Mouse (Mus musculus) hindbrain, embryonic 15.5 days (tissue): Measurements from ENCODE around the gene Gna12. TPM values are rescaled to one million over a fixed set of nuclear protein-coding genes. Genes with fewer than 3 reads are reported as not detected.

ENCODE experiments used
- ATAC-seq: fragments of 200-750 bp; cut with Nextera tagmentation; 2 replicates; pipeline ENCODE4 v1.8.0; 2017; ENCODE audit warnings: low read depth, moderate number of reproducible peaks, moderate TSS enrichment; ENCODE audit not compliant: low FRiP score
- H3K27ac ChIP-seq: fragments of 300-500 bp; sonication (generic); replicated peaks from 2 replicates; pipeline ENCODE4 v1.5.1; 2015; ENCODE audit warnings: mild to moderate bottlenecking, inconsistent platforms
- H3K27me3 ChIP-seq: fragments of 300-500 bp; sonication (generic); 2 replicates; pipeline ENCODE4 v1.6.1; 2015; ENCODE audit warnings: control low read depth, inconsistent platforms
- H3K36me3 ChIP-seq: fragments of 300-500 bp; sonication (generic); 2 replicates; pipeline ENCODE4 v1.6.1; 2015; ENCODE audit warnings: control low read depth, inconsistent platforms
- H3K4me1 ChIP-seq: fragments of 300-500 bp; sonication (generic); replicated peaks from 2 replicates; pipeline ENCODE4 v1.6.1; 2015; ENCODE audit warnings: control low read depth, inconsistent platforms
- H3K4me2 ChIP-seq: fragments of 300-500 bp; sonication (generic); 2 replicates; pipeline ENCODE4 v1.6.1; 2015; ENCODE audit warnings: moderate library complexity, mild to moderate bottlenecking, inconsistent platforms
- H3K4me3 ChIP-seq: fragments of 300-500 bp; sonication (generic); 2 replicates; pipeline ENCODE4 v1.5.1; 2015; ENCODE audit warnings: mild to moderate bottlenecking, inconsistent platforms
- H3K9ac ChIP-seq: fragments of 300-500 bp; sonication (generic); 2 replicates; pipeline ENCODE4 v1.6.1; 2015; ENCODE audit warnings: inconsistent platforms
- H3K9me3 ChIP-seq: fragments of 300-500 bp; sonication (generic); 2 replicates; pipeline ENCODE4 v1.6.1; 2016; ENCODE audit warnings: control low read depth, inconsistent platforms
- WGBS: fragments of 180-500 bp; shearing (Covaris S2); methylation state at CpG from one replicate; pipeline ENCODE4 v1.1.7; 2015; 5-methylcytosine and 5-hydroxymethylcytosine counted together
- polyA plus RNA-seq: library from polyadenylated mRNA; unstranded; fragments of >200 nt; fragmentation: Nextera tagmentation; extraction: Ambion mirVana; gene quantifications from 2 replicates; pipeline ENCODE4 v1.2.1, GENCODE M21; 2015

Gna12 gene
- polyA plus RNA-seq, 1 experiment from 2014 or later = 70.0 TPM

DNA sequence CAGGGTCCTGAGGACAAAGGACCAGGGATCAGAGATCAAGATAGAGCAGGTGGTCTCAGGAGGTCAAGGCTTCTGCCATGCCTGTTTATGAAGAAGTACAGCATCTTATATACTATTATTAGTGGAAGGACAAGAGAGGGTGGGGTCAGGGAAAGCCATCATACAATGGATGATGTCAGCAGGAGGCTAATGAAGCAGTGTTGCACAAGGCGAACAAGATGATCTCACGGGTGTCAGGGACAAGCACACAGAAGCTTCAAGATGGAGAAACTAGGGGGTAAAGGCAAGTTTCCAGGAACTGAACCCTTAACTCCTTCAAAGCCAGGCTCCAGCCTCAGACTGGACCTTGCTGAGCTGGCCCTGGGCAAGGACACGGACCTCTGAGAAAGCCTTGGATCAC, 108.1 kb downstream of the Gna12 start:
- no peak for ATAC-seq
- H3K9ac ChIP-seq = no peak overlapping the region
- H3K36me3 ChIP-seq = peaks cover 25% of the 10 kb centered on the region
- H3K27ac ChIP-seq = no peak overlapping the region
- H3K9me3 ChIP-seq = no peaks in the 10 kb centered on the region
- no peak overlapping the region for H3K4me2 ChIP-seq
- peaks cover 22% of the 10 kb centered on the region for H3K4me1 ChIP-seq
- no peaks in the 10 kb centered on the region for H3K27me3 ChIP-seq
- H3K4me3 ChIP-seq = no peak overlapping the region
- 79% methylated on average over 3 of the region's 3 CpGs for WGBS

DNA sequence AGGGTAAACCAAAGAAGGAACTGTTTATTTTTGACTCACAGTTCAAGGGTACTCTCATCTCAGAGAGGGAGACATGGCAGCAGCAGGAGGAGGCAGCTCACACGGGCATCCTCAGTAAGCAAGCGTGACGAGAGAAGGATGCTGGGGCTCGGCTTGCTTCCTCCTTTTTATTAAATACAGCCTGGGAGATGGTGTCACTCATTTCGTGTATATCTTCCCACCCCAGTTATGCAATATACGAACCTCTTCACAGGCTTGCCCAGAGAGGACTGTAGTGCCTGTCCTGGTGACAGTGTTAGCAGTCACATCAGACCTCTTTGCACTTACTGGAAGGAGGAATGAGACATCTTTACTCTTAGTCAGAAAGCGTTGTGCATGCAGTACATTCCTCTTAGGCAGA, 109.5 kb downstream of the Gna12 start:
- Histone ChIP-seq H3K36me3 (peaks cover 35% of the 10 kb centered on the region), H3K4me2 (no peak overlapping the region)
- ATAC-seq = no peak

DNA sequence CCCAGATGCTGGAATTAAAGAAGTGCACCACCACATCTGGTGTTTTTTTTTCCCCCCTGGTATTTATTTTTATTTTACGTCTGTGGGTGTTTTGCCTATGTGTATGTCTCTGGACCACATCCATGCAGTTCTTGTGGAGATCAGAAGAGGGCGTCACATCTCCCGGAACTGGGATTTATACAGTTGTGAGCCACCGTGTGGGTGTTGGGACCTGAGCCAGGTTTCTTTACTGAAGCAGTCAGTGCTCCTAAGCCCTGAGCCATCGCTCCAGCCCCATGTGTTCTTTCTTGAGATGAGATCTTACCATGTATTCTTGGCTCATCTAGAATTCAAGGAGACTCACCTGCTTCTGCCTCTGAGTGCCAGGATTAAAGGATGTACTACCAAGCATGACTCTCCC, 119.2 kb downstream of the Gna12 start:
- no peaks in the 10 kb centered on the region for H3K27me3 ChIP-seq
- H3K9me3 ChIP-seq = no peaks in the 10 kb centered on the region
- 84% methylated on average over 5 of the region's 5 CpGs for WGBS
- H3K4me2 ChIP-seq = no peak overlapping the region
- peaks cover 54% of the 10 kb centered on the region for H3K36me3 ChIP-seq
- peaks cover 4% of the 10 kb centered on the region for H3K4me1 ChIP-seq
- no peak for ATAC-seq
- no peak overlapping the region for H3K9ac ChIP-seq
- H3K4me3 ChIP-seq = no peak overlapping the region
- H3K27ac ChIP-seq = no peak overlapping the region

More for the DNA sequence above, 109.5 kb downstream of the Gna12 start:
- no peaks in the 10 kb centered on the region for H3K27me3 ChIP-seq
- peaks cover 22% of the 10 kb centered on the region for H3K4me1 ChIP-seq
- no peak overlapping the region for H3K27ac ChIP-seq
- H3K4me3 ChIP-seq = no peak overlapping the region
- H3K9ac ChIP-seq = no peak overlapping the region
- H3K9me3 ChIP-seq = no peaks in the 10 kb centered on the region
- 81% methylated on average over 7 of the region's 7 CpGs for WGBS

DNA sequence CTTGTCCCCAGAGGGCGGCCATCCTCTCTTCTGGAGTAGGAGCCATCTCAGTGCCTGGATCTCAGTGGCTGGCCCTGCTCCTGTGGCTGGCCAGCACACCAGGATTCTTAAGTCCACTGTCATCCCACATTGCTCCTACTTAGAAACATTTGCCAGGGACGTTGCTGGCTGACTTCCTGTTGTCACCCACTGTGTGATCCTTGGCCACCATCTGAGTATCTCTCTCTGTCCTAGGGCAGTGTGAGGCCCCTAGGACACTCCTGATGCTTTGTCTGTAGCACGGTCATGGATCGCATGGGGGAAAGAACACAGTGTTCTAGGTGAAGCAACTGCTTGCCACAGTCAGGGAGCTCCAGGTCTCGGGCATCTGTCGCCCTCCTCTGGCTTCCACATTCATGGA, 119.9 kb downstream of the Gna12 start:
- Histone ChIP-seq H3K4me2 (no peak overlapping the region), H3K4me3 (no peak overlapping the region), H3K4me1 (peaks cover 12% of the 10 kb centered on the region), H3K27ac (no peak overlapping the region), H3K9ac (no peak overlapping the region), H3K27me3 (no peaks in the 10 kb centered on the region), H3K36me3 (peaks cover 51% of the 10 kb centered on the region), H3K9me3 (no peaks in the 10 kb centered on the region)
- 90% methylated on average over 6 of the region's 6 CpGs for WGBS
- no peak for ATAC-seq

Other genes with a start within 250 kb of the Gna12 start
- gene Lfng, start 223.1 kb downstream of the Gna12 start, polyA plus RNA-seq = 28.4 and 28.8 TPM in 2 replicates
- 84.6 and 85.2 TPM in 2 replicates for gene Ttyh3, start 181.4 kb downstream of the Gna12 start, polyA plus RNA-seq
- gene Iqce, start 128.1 kb downstream of the Gna12 start, polyA plus RNA-seq = 26.0 and 29.4 TPM in 2 replicates
- gene Brat1, start 125.4 kb downstream of the Gna12 start, polyA plus RNA-seq = 24.9 TPM in 2 replicates
- gene Amz1, start 106.3 kb downstream of the Gna12 start, polyA plus RNA-seq = 3.9 and 5.1 TPM in 2 replicates
- gene Card11, start 170.2 kb upstream of the Gna12 start, polyA plus RNA-seq = 0.09 and 0.25 TPM in 2 replicates